Mouse (Mus musculus): ENCODE measurements around the gene Stoml1. TPM values are rescaled to one million over a fixed set of nuclear protein-coding genes. Genes with fewer than 3 reads are reported as not detected.

The Stoml1 gene
- total and polyA plus RNA-seq, 3 experiments = 6.4 to 8.7 TPM; not detected in 1

GRCm38 (mm10) chr9:58204448-58205000, 48.4 kb upstream of the Stoml1 start (continued):
- TF ChIP-seq HCFC1 (IDR thresholded peaks at IDR 0.05; ENCODE audit: low read depth, low read length) (no peak), POLR2A (IDR thresholded peaks at IDR 0.05; ENCODE audit: control insufficient read depth in 1 of 2, insufficient read depth in 1 of 2, low read depth in 1 of 2, low read length in 2 of 2, poor library complexity in 1 of 2) (no peak), MAFK (IDR thresholded peaks at IDR 0.05; ENCODE audit: borderline replicate concordance, low read depth, low read length) (no peak), GATA1 (IDR thresholded peaks at IDR 0.05; ENCODE audit: low read depth, low read length) (no peak), USF2 (IDR thresholded peaks at IDR 0.05; ENCODE audit: borderline replicate concordance in 1 of 2, insufficient read depth in 1 of 2, low read depth in 1 of 2, low read length in 2 of 2) (no peak)

GRCm38 (mm10) chr9:58206013-58206412, 47.0 kb upstream of the Stoml1 start:
- Histone ChIP-seq H3K4me3 (ENCODE audit: control insufficient read depth in 1 of 2, insufficient read depth in 1 of 2, low read depth in 2 of 2, low read length in 2 of 2) (no peak overlapping the region), H3K27ac (ENCODE audit: control insufficient read depth, low read depth, low read length) (no peak overlapping the region), H3K27me3 (ENCODE audit: control insufficient read depth in 1 of 2, insufficient read depth in 2 of 2, low read length in 2 of 2) (no peaks in the 10 kb centered on the region), H3K36me3 (ENCODE audit: control insufficient read depth in 1 of 2, insufficient read depth in 2 of 2, low read length in 2 of 2) (peaks cover 0 to 6% of the 10 kb centered on the region in 2 experiments; a peak in 2 of 4 replicates), H3K4me1 (ENCODE audit: control insufficient read depth in 1 of 2, insufficient read depth in 2 of 2, low read length in 2 of 2) (peaks cover 0 to 19% of the 10 kb centered on the region in 2 experiments; a peak in 3 of 4 replicates), H3K9ac (ENCODE audit: control insufficient read depth, low read depth, low read length, poor library complexity, severe bottlenecking) (no peak overlapping the region), H3K9me3 (replicated peaks; ENCODE audit: insufficient read depth, low read length) (no peaks in the 10 kb centered on the region), H3K79me2 (ENCODE audit: control insufficient read depth, insufficient read depth, low read length, poor library complexity) (no peaks in the 10 kb centered on the region)
- no peak for DNase-seq (ENCODE audit: low read depth, low spot score)
- TF ChIP-seq ZC3H11A (IDR thresholded peaks at IDR 0.05; ENCODE audit: low read depth, low read length) (no peak), MXI1 (IDR thresholded peaks at IDR 0.05; ENCODE audit: low read depth, low read length) (no peak), UBTF (IDR thresholded peaks at IDR 0.05; ENCODE audit: borderline replicate concordance, insufficient read depth, low read depth, low read length) (no peak), MAX (IDR thresholded peaks at IDR 0.05; ENCODE audit: low read length) (no peak), NRF1 (IDR thresholded peaks at IDR 0.05; ENCODE audit: insufficient read depth, low read depth, low read length, poor library complexity, severe bottlenecking) (no peak), BHLHE40 (IDR thresholded peaks at IDR 0.05; ENCODE audit: borderline replicate concordance, low read depth, low read length) (no peak), ZMIZ1 (IDR thresholded peaks at IDR 0.05; ENCODE audit: low read depth, low read length) (no peak), CHD2 (IDR thresholded peaks at IDR 0.05; ENCODE audit: low read length) (no peak), ZNF384 (IDR thresholded peaks at IDR 0.05; ENCODE audit: low read depth, low read length) (no peak)

- Histone ChIP-seq H3K9me3 (replicated peaks; ENCODE audit: insufficient read depth, low read length) (no peaks in the 10 kb centered on the region), H3K27ac (ENCODE audit: control insufficient read depth, low read depth, low read length) (no peak overlapping the region), H3K79me2 (ENCODE audit: control insufficient read depth, insufficient read depth, low read length, poor library complexity) (no peaks in the 10 kb centered on the region), H3K36me3 (ENCODE audit: control insufficient read depth in 1 of 2, insufficient read depth in 2 of 2, low read length in 2 of 2) (peaks cover 0 to 17% of the 10 kb centered on the region in 2 experiments; a peak in 2 of 4 replicates), H3K4me1 (ENCODE audit: control insufficient read depth in 1 of 2, insufficient read depth in 2 of 2, low read length in 2 of 2) (peaks cover 7 to 30% of the 10 kb centered on the region in 2 experiments), H3K4me3 (ENCODE audit: control insufficient read depth in 1 of 2, insufficient read depth in 1 of 2, low read depth in 2 of 2, low read length in 2 of 2) (no peak overlapping the region), H3K27me3 (ENCODE audit: control insufficient read depth in 1 of 2, insufficient read depth in 2 of 2, low read length in 2 of 2) (no peaks in the 10 kb centered on the region), H3K9ac (ENCODE audit: control insufficient read depth, low read depth, low read length, poor library complexity, severe bottlenecking) (no peak overlapping the region)
- no peak for DNase-seq (ENCODE audit: low read depth, low spot score)
- no peak for TF ChIP-seq MAFK (IDR thresholded peaks at IDR 0.05; ENCODE audit: borderline replicate concordance, low read depth, low read length)
- peak; percentile 73 for TF ChIP-seq ZNF384 (IDR thresholded peaks at IDR 0.05; ENCODE audit: low read depth, low read length)
These were observed 43.3 kb upstream of the Stoml1 start for GRCm38 (mm10) chr9:58209462-58210303.

Data from MEL (cell line).